Mouse (Mus musculus): Measurements from ENCODE around the gene Mki67. TPM values are rescaled to one million over a fixed set of nuclear protein-coding genes. Genes with fewer than 3 reads are reported as not detected.
A peak's percentile ranks its signal among the peaks of the same experiment; 100 is the strongest.

Mki67 gene
- polyA plus RNA-seq, 1 experiment = 22.2 TPM

- no peak for TF ChIP-seq GATA1 (IDR thresholded peaks at IDR 0.05; ENCODE audit: low read length)
Measured at GRCm38 (mm10) chr7:135726707-135727106, 10.5 kb upstream of the Mki67 start.

GRCm38 (mm10) chr7:135723672-135724341 lies 7.6 kb upstream of the Mki67 start:
- no peak for TF ChIP-seq GATA1 (IDR thresholded peaks at IDR 0.05; ENCODE audit: low read length)

- no peak for TF ChIP-seq GATA1 (IDR thresholded peaks at IDR 0.05; ENCODE audit: low read length)
Measured at GRCm38 (mm10) chr7:135722011-135722838, 6.1 kb upstream of the Mki67 start.

GRCm38 (mm10) chr7:135721436-135721992 lies 5.4 kb upstream of the Mki67 start:
- TF ChIP-seq GATA1 (IDR thresholded peaks at IDR 0.05; ENCODE audit: low read length) = peak; percentile 54

- no peak for TF ChIP-seq GATA1 (IDR thresholded peaks at IDR 0.05; ENCODE audit: low read length)
Measured at GRCm38 (mm10) chr7:135716968-135717557, 902 bp upstream of the Mki67 start.

GRCm38 (mm10) chr7:135716445-135716877 lies 300 bp upstream of the Mki67 start:
- no peak for TF ChIP-seq GATA1 (IDR thresholded peaks at IDR 0.05; ENCODE audit: low read length)

- no peak for TF ChIP-seq GATA1 (IDR thresholded peaks at IDR 0.05; ENCODE audit: low read length)
Measured at GRCm38 (mm10) chr7:135715166-135715565, 995 bp downstream of the Mki67 start.

GRCm38 (mm10) chr7:135713326-135713725 lies 2.8 kb downstream of the Mki67 start:
- TF ChIP-seq GATA1 (IDR thresholded peaks at IDR 0.05; ENCODE audit: low read length) = no peak

GRCm38 (mm10) chr7:135712534-135712933 lies 3.6 kb downstream of the Mki67 start:
- no peak for TF ChIP-seq GATA1 (IDR thresholded peaks at IDR 0.05; ENCODE audit: low read length)

- no peak for TF ChIP-seq GATA1 (IDR thresholded peaks at IDR 0.05; ENCODE audit: low read length)
Measured at GRCm38 (mm10) chr7:135710702-135711101, 5.5 kb downstream of the Mki67 start.

GRCm38 (mm10) chr7:135705753-135706152 lies 10.4 kb downstream of the Mki67 start:
- no peak for TF ChIP-seq GATA1 (IDR thresholded peaks at IDR 0.05; ENCODE audit: low read length)

- no peak for TF ChIP-seq GATA1 (IDR thresholded peaks at IDR 0.05; ENCODE audit: low read length)
Measured at GRCm38 (mm10) chr7:135705083-135705482, 11.1 kb downstream of the Mki67 start.

GRCm38 (mm10) chr7:135704251-135704650 lies 11.9 kb downstream of the Mki67 start:
- TF ChIP-seq GATA1 (IDR thresholded peaks at IDR 0.05; ENCODE audit: low read length) = no peak

- no peak for TF ChIP-seq GATA1 (IDR thresholded peaks at IDR 0.05; ENCODE audit: low read length)
Measured at GRCm38 (mm10) chr7:135703600-135704148, 12.5 kb downstream of the Mki67 start.

- TF ChIP-seq GATA1 (IDR thresholded peaks at IDR 0.05; ENCODE audit: low read length) = no peak
Measured at GRCm38 (mm10) chr7:135698362-135698761, 17.8 kb downstream of the Mki67 start.

GRCm38 (mm10) chr7:135696127-135696526 lies 20.0 kb downstream of the Mki67 start:
- no peak for TF ChIP-seq GATA1 (IDR thresholded peaks at IDR 0.05; ENCODE audit: low read length)

All from G1E-ER4 (cell line).